ENCODE assay signal across 23 mouse cellular contexts in genomic region chr9:105780696-105781095, GRCm38 (mm10). TPM values are rescaled to one million over a fixed set of nuclear protein-coding genes. Genes with fewer than 3 reads are reported as not detected.
DNase-seq lines count a peak whose midpoint lies in the region; TF ChIP-seq lines count a peak whose summit lies in the region.
"Had no signal": no experiment of that assay in that cellular context is flagged by ENCODE, and none has a peak within 500 bp of the region (broad histone marks: within the 10 kb centered on the region; RNA-seq: fewer than 3 reads in every experiment).

No protein-coding gene starts in this region.

- intact Hi-C loops in heart, adult 2 months (cut with DNase I) = no loop called here

- DNase-seq in adrenal gland, adult 2 months = peak; percentile 61
- DNase-seq in adrenal gland, postnatal 25 days = no peak
- DNase-seq in adrenal gland, postnatal 14 days = peak; percentile 30
- no peak for DNase-seq in adrenal gland, postnatal 4 days (ENCODE audit: low spot score in 2 of 2)
- DNase-seq in heart, adult 11 months = peak; percentile 83
- DNase-seq in heart, adult 2 months = no peak
- DNase-seq: B cell, adult 2 months; cerebellum, adult 11-12 months; cerebellum, adult 2 months; cerebellum, adult 9-10 months; cerebellum, postnatal 10 days; cerebellum, postnatal 25 days; forebrain, postnatal 0 days had no signal

- no peaks in the 10 kb centered on the region for H3K79me2 ChIP-seq in heart, adult 2 months (replicated peaks; ENCODE audit: control insufficient read depth, insufficient read depth, low read length)

- TF ChIP-seq CTCF in heart, adult 2 months (IDR thresholded peaks at IDR 0.05) = no peak

- 80% methylated on average over 15 of the region's 15 CpGs for WGBS in heart, adult 2 months

- no peak for TF ChIP-seq POLR2A in heart, adult 2 months (IDR thresholded peaks at IDR 0.05; ENCODE audit: insufficient read depth, low read depth, low read length)

- no peaks in the 10 kb centered on the region for H3K36me3 ChIP-seq in heart, adult 2 months (ENCODE audit: control insufficient read depth, insufficient read depth, low read length)
- H3K36me3 ChIP-seq: embryonic facial prominence, embryonic 10.5 days; embryonic facial prominence, embryonic 12.5 days; forebrain, embryonic 15.5 days; G1E had no signal

- TF ChIP-seq EP300 in heart, adult 2 months (IDR thresholded peaks at IDR 0.05; ENCODE audit: insufficient read depth, low read depth, low read length) = no peak

- no peaks in the 10 kb centered on the region for H3K27me3 ChIP-seq in heart, adult 2 months (ENCODE audit: control insufficient read depth, insufficient read depth, low read length)
- H3K27me3 ChIP-seq: embryonic facial prominence, embryonic 12.5 days; forebrain, embryonic 13.5 days; forebrain, embryonic 15.5 days; Patski had no signal

- no peak overlapping the region for H3K27ac ChIP-seq in heart, adult 2 months
- H3K27ac ChIP-seq: embryonic facial prominence, embryonic 10.5 days; embryonic facial prominence, embryonic 12.5 days; forebrain, embryonic 13.5 days; forebrain, embryonic 15.5 days had no signal

- H3K4me1 ChIP-seq in heart, adult 2 months (ENCODE audit: control insufficient read depth, insufficient read depth, low read length) = no peaks in the 10 kb centered on the region
- H3K4me1 ChIP-seq: embryonic facial prominence, embryonic 10.5 days; embryonic facial prominence, embryonic 12.5 days; forebrain, embryonic 13.5 days; forebrain, embryonic 15.5 days had no signal

- no peak overlapping the region for H3K4me3 ChIP-seq in heart, adult 2 months
- H3K4me3 ChIP-seq: embryonic facial prominence, embryonic 10.5 days; embryonic facial prominence, embryonic 12.5 days; forebrain, embryonic 13.5 days; forebrain, embryonic 15.5 days had no signal

- H3K9ac ChIP-seq in heart, adult 2 months (ENCODE audit: low read depth, low read length) = no peak overlapping the region
- H3K9ac ChIP-seq: embryonic facial prominence, embryonic 12.5 days; forebrain, embryonic 13.5 days; forebrain, embryonic 15.5 days; forebrain, postnatal 0 days had no signal

RNA-seq across cellular contexts. Expression of gene Col6a6, which starts 47.3 kb away (rescaled TPM):
- 1 to 10 TPM; 1.1 to 2.1 TPM for total RNA-seq in adrenal gland, adult 2 months (2021)
- polyA plus RNA-seq in adrenal gland, adult 2 months (2012; rRNA removed) = 0.25 and 0.26 TPM in 2 replicates
- total RNA-seq in adrenal gland, postnatal 25 days (2021) = 1.2 and 1.7 TPM in 2 replicates
- total RNA-seq in adrenal gland, postnatal 14 days (2021) = 5.0 and 6.7 TPM in 2 replicates
- total RNA-seq in adrenal gland, postnatal 4 days (2021) = 10 to 100 TPM; 14.2 to 15.5 TPM
- total RNA-seq in heart, adult 2 months (2021) = 1 to 10 TPM; 2.5 to 3.5 TPM
- polyA plus RNA-seq in heart, adult 2 months (2012; rRNA removed) = 1.5 and 2.3 TPM in 2 replicates
- total RNA-seq: CH12.LX had no signal
- polyA plus RNA-seq: activated CD4-positive, CD25-positive, alpha-beta regulatory T cell, adult 4 months; CD4-positive, CD25-positive, alpha-beta regulatory T cell, adult 4 months; forebrain, embryonic 11.5 days; G1E; Patski had no signal

Comparison
In these comparisons a context has a peak if more than half of its experiments do, and no peak if none do; other contexts are left out.
1. DNase-seq: peak in adrenal gland, adult 2 months (single experiment), adrenal gland, postnatal 14 days (single experiment) and heart, adult 11 months (single experiment); none in adrenal gland, postnatal 25 days (single experiment), adrenal gland, postnatal 4 days (0 of 2) and heart, adult 2 months (0 of 2).